Mouse (Mus musculus) stomach, embryonic 15.5 days (tissue): ENCODE measurements around the gene Kirrel2. TPM values are rescaled to one million over a fixed set of nuclear protein-coding genes. Genes with fewer than 3 reads are reported as not detected.
A peak's percentile ranks its signal among the peaks of the same experiment; 100 is the strongest.

Experiments used
- ATAC-seq: fragments of 200-750 bp; cut with Nextera tagmentation; 2 replicates; pipeline ENCODE4 v1.8.0; 2017; ENCODE audit warnings: low read depth, moderate number of reproducible peaks, moderate TSS enrichment; ENCODE audit not compliant: insufficient read depth, low FRiP score
- H3K27ac ChIP-seq: fragments of 300-500 bp; sonication (generic); 2 replicates; pipeline ENCODE4 v1.5.1; 2015; ENCODE audit warnings: mild to moderate bottlenecking, inconsistent platforms
- H3K27me3 ChIP-seq: fragments of 300-500 bp; sonication (generic); replicated peaks from 2 replicates; pipeline ENCODE4 v1.6.1; 2015; ENCODE audit warnings: inconsistent platforms
- H3K36me3 ChIP-seq: fragments of 300-500 bp; sonication (generic); 2 replicates; pipeline ENCODE4 v1.6.1; 2015; ENCODE audit warnings: inconsistent platforms
- H3K4me1 ChIP-seq: fragments of 300-500 bp; sonication (generic); 2 replicates; pipeline ENCODE4 v1.6.1; 2015; ENCODE audit warnings: inconsistent platforms
- H3K4me2 ChIP-seq: fragments of 300-500 bp; sonication (generic); 2 replicates; pipeline ENCODE4 v1.6.1; 2015; ENCODE audit warnings: mild to moderate bottlenecking, inconsistent platforms
- H3K4me3 ChIP-seq: fragments of 300-500 bp; sonication (generic); replicated peaks from 2 replicates; pipeline ENCODE4 v1.5.1; 2015; ENCODE audit warnings: inconsistent platforms
- H3K9ac ChIP-seq: fragments of 300-500 bp; sonication (generic); 2 replicates; pipeline ENCODE4 v1.6.1; 2015; ENCODE audit warnings: inconsistent platforms
- H3K9me3 ChIP-seq: fragments of 300-500 bp; sonication (generic); 2 replicates; pipeline ENCODE4 v1.6.1; 2016; ENCODE audit warnings: inconsistent platforms
- WGBS: fragments of 180-500 bp; shearing (Covaris S2); methylation state at CpG from one replicate; pipeline ENCODE4 v1.1.7; 2015; 5-methylcytosine and 5-hydroxymethylcytosine counted together
- polyA plus RNA-seq: library from polyadenylated mRNA; unstranded; fragments of >200 nt; fragmentation: Nextera tagmentation; extraction: Ambion mirVana; gene quantifications from 2 replicates; pipeline ENCODE4 v1.2.1, GENCODE M21; 2015

Gene Kirrel2
- polyA plus RNA-seq, 1 experiment from 2014 or later = 4.7 TPM

- Histone ChIP-seq H3K36me3 (no peaks in the 10 kb centered on the region), H3K9ac (no peak overlapping the region), H3K4me1 (0 out of 2 replicates have a peak, but pooled peaks cover under 1% of the 10 kb centered on the region), H3K9me3 (no peaks in the 10 kb centered on the region), H3K4me2 (no peak overlapping the region), H3K27me3 (peaks cover 5% of the 10 kb centered on the region), H3K27ac (no peak overlapping the region), H3K4me3 (no peak overlapping the region)
- no peak for ATAC-seq
- WGBS = 46% methylated on average over 5 of the region's 5 CpGs
Measured at GRCm38 (mm10) chr7:30472411-30472810, 14.9 kb upstream of the Kirrel2 start.

GRCm38 (mm10) chr7:30464816-30465300 lies 7.4 kb upstream of the Kirrel2 start:
- Histone ChIP-seq H3K9ac (no peak overlapping the region), H3K4me3 (no peak overlapping the region), H3K36me3 (no peaks in the 10 kb centered on the region), H3K4me1 (no peaks in the 10 kb centered on the region), H3K27ac (no peak overlapping the region), H3K27me3 (peaks cover 74% of the 10 kb centered on the region), H3K9me3 (no peaks in the 10 kb centered on the region), H3K4me2 (no peak overlapping the region)
- ATAC-seq = no peak
- WGBS = 11% methylated on average over 6 of the region's 6 CpGs

- H3K4me1 ChIP-seq = no peaks in the 10 kb centered on the region
- H3K9me3 ChIP-seq = no peaks in the 10 kb centered on the region
- H3K36me3 ChIP-seq = no peaks in the 10 kb centered on the region
- 22% methylated on average over 4 of the region's 4 CpGs for WGBS
- H3K4me2 ChIP-seq = no peak overlapping the region
- H3K4me3 ChIP-seq = no peak overlapping the region
- H3K27me3 ChIP-seq = peaks cover 82% of the 10 kb centered on the region
- no peak for ATAC-seq
- no peak overlapping the region for H3K27ac ChIP-seq
- H3K9ac ChIP-seq = no peak overlapping the region
Measured at GRCm38 (mm10) chr7:30463996-30464395, 6.5 kb upstream of the Kirrel2 start.

- H3K27ac ChIP-seq = no peak overlapping the region
Measured at GRCm38 (mm10) chr7:30463568-30463967, 6.1 kb upstream of the Kirrel2 start.

GRCm38 (mm10) chr7:30459484-30459883 lies 2.0 kb upstream of the Kirrel2 start:
- Histone ChIP-seq H3K9ac (no peak overlapping the region), H3K27ac (no peak overlapping the region), H3K4me3 (no peak overlapping the region), H3K9me3 (no peaks in the 10 kb centered on the region), H3K36me3 (no peaks in the 10 kb centered on the region), H3K4me2 (no peak overlapping the region), H3K4me1 (peaks cover 17% of the 10 kb centered on the region), H3K27me3 (peaks cover 95% of the 10 kb centered on the region)
- no peak for ATAC-seq
- WGBS = 33% methylated on average over 6 of the region's 6 CpGs

More at GRCm38 (mm10) chr7:30463568-30463967, 6.1 kb upstream of the Kirrel2 start:
- no peak for ATAC-seq
- Histone ChIP-seq H3K4me2 (no peak overlapping the region), H3K4me1 (no peaks in the 10 kb centered on the region), H3K9ac (no peak overlapping the region), H3K27me3 (peaks cover 87% of the 10 kb centered on the region), H3K9me3 (no peaks in the 10 kb centered on the region), H3K36me3 (no peaks in the 10 kb centered on the region), H3K4me3 (no peak overlapping the region)
- WGBS = 41% methylated on average over 7 of the region's 7 CpGs

GRCm38 (mm10) chr7:30456911-30457628 lies 420 bp downstream of the Kirrel2 start:
- Histone ChIP-seq H3K36me3 (no peaks in the 10 kb centered on the region), H3K27me3 (peaks cover 95% of the 10 kb centered on the region), H3K4me1 (peaks cover 25% of the 10 kb centered on the region), H3K4me3 (peak overlapping the region; percentile 24), H3K4me2 (peak overlapping the region; percentile 46), H3K9ac (no peak overlapping the region), H3K9me3 (no peaks in the 10 kb centered on the region), H3K27ac (peak overlapping the region; percentile 18; the same call in 1 of the 2 replicates)
- 1% methylated on average over 31 of the region's 31 CpGs for WGBS
- ATAC-seq = peak; percentile 52; the same call in 1 of the 2 replicates

- Histone ChIP-seq H3K9me3 (no peaks in the 10 kb centered on the region), H3K27me3 (peaks cover 89% of the 10 kb centered on the region), H3K27ac (no peak overlapping the region), H3K4me1 (peaks cover 25% of the 10 kb centered on the region), H3K9ac (no peak overlapping the region), H3K4me2 (peak overlapping the region; percentile 46), H3K36me3 (no peaks in the 10 kb centered on the region), H3K4me3 (peak overlapping the region; percentile 24)
- ATAC-seq = no peak
- WGBS = 2% methylated on average over 9 of the region's 9 CpGs
Measured at GRCm38 (mm10) chr7:30456487-30456886, 1.0 kb downstream of the Kirrel2 start.

- Histone ChIP-seq H3K36me3 (no peaks in the 10 kb centered on the region), H3K4me1 (peaks cover 25% of the 10 kb centered on the region), H3K4me2 (peak overlapping the region; percentile 46), H3K27me3 (peaks cover 71% of the 10 kb centered on the region), H3K4me3 (no peak overlapping the region), H3K9ac (no peak overlapping the region), H3K9me3 (no peaks in the 10 kb centered on the region), H3K27ac (no peak overlapping the region)
- ATAC-seq = no peak
- WGBS = 12% methylated on average over 6 of the region's 6 CpGs
Measured at GRCm38 (mm10) chr7:30454259-30454658, 3.2 kb downstream of the Kirrel2 start.

- H3K27ac ChIP-seq = no peak overlapping the region
- H3K4me3 ChIP-seq = no peak overlapping the region
- 0 out of 2 replicates have a peak, but pooled peaks have one; percentile 40 for ATAC-seq
- H3K9ac ChIP-seq = no peak overlapping the region
- H3K4me1 ChIP-seq = peaks cover 25% of the 10 kb centered on the region
- H3K36me3 ChIP-seq = no peaks in the 10 kb centered on the region
- peak overlapping the region; percentile 46 for H3K4me2 ChIP-seq
- H3K27me3 ChIP-seq = peaks cover 66% of the 10 kb centered on the region
- H3K9me3 ChIP-seq = no peaks in the 10 kb centered on the region
- under 1% methylated on average over 25 of the region's 25 CpGs for WGBS
Measured at GRCm38 (mm10) chr7:30453766-30454165, 3.7 kb downstream of the Kirrel2 start.

GRCm38 (mm10) chr7:30453327-30453726 lies 4.2 kb downstream of the Kirrel2 start:
- ATAC-seq = no peak
- 23% methylated on average over 25 of the region's 25 CpGs for WGBS
- no peak overlapping the region for H3K4me3 ChIP-seq

GRCm38 (mm10) chr7:30450241-30450640 lies 7.2 kb downstream of the Kirrel2 start:
- peaks cover 38% of the 10 kb centered on the region for H3K27me3 ChIP-seq
- no peaks in the 10 kb centered on the region for H3K36me3 ChIP-seq
- no peak for ATAC-seq
- no peak overlapping the region for H3K4me3 ChIP-seq
- peaks cover 9% of the 10 kb centered on the region; the same call in 1 of the 2 replicates for H3K4me1 ChIP-seq
- no peak overlapping the region for H3K27ac ChIP-seq
- H3K9ac ChIP-seq = no peak overlapping the region
- H3K9me3 ChIP-seq = no peaks in the 10 kb centered on the region
- WGBS = 73% methylated on average over 7 of the region's 7 CpGs
- H3K4me2 ChIP-seq = no peak overlapping the region

More at GRCm38 (mm10) chr7:30453327-30453726, 4.2 kb downstream of the Kirrel2 start:
- no peaks in the 10 kb centered on the region for H3K9me3 ChIP-seq
- peak overlapping the region; percentile 46; the same call in 1 of the 2 replicates for H3K4me2 ChIP-seq
- H3K27ac ChIP-seq = no peak overlapping the region
- no peaks in the 10 kb centered on the region for H3K36me3 ChIP-seq
- H3K27me3 ChIP-seq = peaks cover 62% of the 10 kb centered on the region
- H3K9ac ChIP-seq = no peak overlapping the region
- peaks cover 25% of the 10 kb centered on the region for H3K4me1 ChIP-seq

- peak within 1 kb of the TSS; percentile 65 for H3K4me3 ChIP-seq
- no peaks in the 10 kb centered on the region for H3K9me3 ChIP-seq
- peak within 1 kb of the TSS; percentile 95 for H3K4me2 ChIP-seq
- peaks cover 20% of the 10 kb centered on the region; the same call in 1 of the 2 replicates for H3K27me3 ChIP-seq
- no peaks in the 10 kb centered on the region for H3K36me3 ChIP-seq
- peak; percentile 67; the same call in 1 of the 2 replicates for ATAC-seq
- H3K9ac ChIP-seq = peak within 1 kb of the TSS; percentile 48
- H3K27ac ChIP-seq = no peak within 1 kb of the TSS
- WGBS = under 1% methylated on average over 71 of the region's 72 CpGs
- peaks cover 13% of the 10 kb centered on the region for H3K4me1 ChIP-seq
Measured at GRCm38 (mm10) chr7:30444971-30445751, 12.3 kb downstream of the Kirrel2 start, which contains the start of gene Aplp1. TSS of gene Aplp1 (minus strand) at chr7:30445535.
